Mouse (Mus musculus): ENCODE data around the gene Ltbp4. TPM values are rescaled to one million over a fixed set of nuclear protein-coding genes. Genes with fewer than 3 reads are reported as not detected.

Ltbp4 gene
- polyA plus RNA-seq, 1 experiment from 2014 or later = 63.5 TPM

DNA sequence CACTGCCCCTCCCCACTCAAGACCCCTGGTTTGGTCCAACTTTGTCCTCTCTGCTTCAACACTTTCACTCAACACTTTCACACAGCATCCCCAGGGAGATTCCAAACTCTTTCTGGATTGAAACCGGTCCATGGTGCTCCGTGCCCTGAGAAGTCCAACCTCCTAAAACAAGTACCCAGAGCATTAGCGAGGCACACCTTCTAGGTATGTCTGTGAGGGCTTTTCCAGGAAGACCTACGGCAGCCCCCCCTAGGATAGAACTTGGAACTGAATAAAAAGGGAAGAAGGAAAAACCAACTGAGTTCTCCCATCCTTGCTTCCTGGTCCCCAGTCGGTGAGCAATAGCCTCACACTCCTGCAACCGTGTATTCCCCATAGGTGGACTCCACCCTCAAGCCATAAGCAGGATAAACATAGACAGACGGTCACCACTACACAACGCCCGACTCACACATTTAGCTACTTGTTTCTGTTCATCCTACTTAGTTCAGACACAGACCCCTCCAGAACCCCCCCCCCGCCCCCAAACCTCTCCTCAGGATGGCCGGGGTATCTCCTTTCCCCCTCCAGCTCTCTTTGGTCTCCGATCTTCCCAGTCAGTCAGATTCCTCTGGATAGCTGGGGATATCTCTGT, 25.7 kb downstream of the Ltbp4 start:
- H3K9me3 ChIP-seq (replicated peaks; ENCODE audit: control insufficient read depth, low read length) = peaks cover 12% of the 10 kb centered on the region
- no peak overlapping the region for H3K9ac ChIP-seq (ENCODE audit: low read length)
- ATAC-seq (replicated peaks; ENCODE audit: extremely low read depth, insufficient read depth, low FRiP score) = no peak
- H3K27ac ChIP-seq (ENCODE audit: low read length) = no peak overlapping the region
- H3K36me3 ChIP-seq (ENCODE audit: control insufficient read depth, insufficient read depth) = peaks cover 11% of the 10 kb centered on the region
- WGBS = 84% methylated on average over 12 of the region's 12 CpGs
- 0 out of 2 replicates have a peak, but pooled peaks cover 2% of the 10 kb centered on the region for H3K27me3 ChIP-seq (ENCODE audit: control insufficient read depth, insufficient read depth, low read length)
- no peak overlapping the region for H3K4me3 ChIP-seq (ENCODE audit: low read length)
- peaks cover 9% of the 10 kb centered on the region for H3K4me1 ChIP-seq (ENCODE audit: control insufficient read depth, insufficient read depth, low read length)
- H3K4me2 ChIP-seq (ENCODE audit: low read depth, low read length) = no peak overlapping the region

- no peak for ATAC-seq (replicated peaks; ENCODE audit: extremely low read depth, insufficient read depth, low FRiP score)
- no peak overlapping the region for H3K9ac ChIP-seq (ENCODE audit: low read length)
- peaks cover 9% of the 10 kb centered on the region for H3K4me1 ChIP-seq (ENCODE audit: control insufficient read depth, insufficient read depth, low read length)
- H3K4me2 ChIP-seq (ENCODE audit: low read depth, low read length) = peak overlapping the region; percentile 62; the same call in 1 of the 2 replicates
- no peak overlapping the region; the same call in 1 of the 2 replicates for H3K4me3 ChIP-seq (ENCODE audit: low read length)
- H3K36me3 ChIP-seq (ENCODE audit: control insufficient read depth, insufficient read depth) = peaks cover 9% of the 10 kb centered on the region
- H3K27ac ChIP-seq (ENCODE audit: low read length) = no peak overlapping the region
- H3K9me3 ChIP-seq (replicated peaks; ENCODE audit: control insufficient read depth, low read length) = peaks cover 12% of the 10 kb centered on the region
- 0 out of 2 replicates have a peak, but pooled peaks cover 2% of the 10 kb centered on the region for H3K27me3 ChIP-seq (ENCODE audit: control insufficient read depth, insufficient read depth, low read length)
- 45% methylated on average over 8 of the region's 8 CpGs for WGBS
Measured at GRCm38 (mm10) chr7:27310996-27311535, 26.4 kb downstream of the Ltbp4 start.

GRCm38 (mm10) chr7:27310306-27310705, 27.2 kb downstream of the Ltbp4 start:
- Histone ChIP-seq H3K27ac (ENCODE audit: low read length) (no peak overlapping the region), H3K9me3 (replicated peaks; ENCODE audit: control insufficient read depth, low read length) (peaks cover 12% of the 10 kb centered on the region)
- ATAC-seq (replicated peaks; ENCODE audit: extremely low read depth, insufficient read depth, low FRiP score) = peak; percentile 79

GRCm38 (mm10) chr7:27309832-27310231, 27.7 kb downstream of the Ltbp4 start:
- Histone ChIP-seq H3K4me1 (ENCODE audit: control insufficient read depth, insufficient read depth, low read length) (peaks cover 9% of the 10 kb centered on the region), H3K4me3 (ENCODE audit: low read length) (no peak overlapping the region), H3K9ac (ENCODE audit: low read length) (no peak overlapping the region), H3K9me3 (replicated peaks; ENCODE audit: control insufficient read depth, low read length) (peaks cover 12% of the 10 kb centered on the region), H3K36me3 (ENCODE audit: control insufficient read depth, insufficient read depth) (peaks cover 9% of the 10 kb centered on the region), H3K4me2 (ENCODE audit: low read depth, low read length) (no peak overlapping the region; the same call in 1 of the 2 replicates), H3K27ac (ENCODE audit: low read length) (no peak overlapping the region), H3K27me3 (ENCODE audit: control insufficient read depth, insufficient read depth, low read length) (peaks cover 6% of the 10 kb centered on the region; the same call in 1 of the 2 replicates)
- no peak for ATAC-seq (replicated peaks; ENCODE audit: extremely low read depth, insufficient read depth, low FRiP score)
- WGBS = 54% methylated on average over 3 of the region's 3 CpGs

More at GRCm38 (mm10) chr7:27310306-27310705, 27.2 kb downstream of the Ltbp4 start:
- Histone ChIP-seq H3K4me2 (ENCODE audit: low read depth, low read length) (peak overlapping the region; percentile 62), H3K36me3 (ENCODE audit: control insufficient read depth, insufficient read depth) (peaks cover 9% of the 10 kb centered on the region), H3K4me3 (ENCODE audit: low read length) (peak overlapping the region; percentile 33), H3K27me3 (ENCODE audit: control insufficient read depth, insufficient read depth, low read length) (peaks cover 5% of the 10 kb centered on the region; the same call in 1 of the 2 replicates), H3K9ac (ENCODE audit: low read length) (peak overlapping the region; percentile 13; the same call in 1 of the 2 replicates), H3K4me1 (ENCODE audit: control insufficient read depth, insufficient read depth, low read length) (peaks cover 9% of the 10 kb centered on the region)
- WGBS = 15% methylated on average over 17 of the region's 17 CpGs

DNA sequence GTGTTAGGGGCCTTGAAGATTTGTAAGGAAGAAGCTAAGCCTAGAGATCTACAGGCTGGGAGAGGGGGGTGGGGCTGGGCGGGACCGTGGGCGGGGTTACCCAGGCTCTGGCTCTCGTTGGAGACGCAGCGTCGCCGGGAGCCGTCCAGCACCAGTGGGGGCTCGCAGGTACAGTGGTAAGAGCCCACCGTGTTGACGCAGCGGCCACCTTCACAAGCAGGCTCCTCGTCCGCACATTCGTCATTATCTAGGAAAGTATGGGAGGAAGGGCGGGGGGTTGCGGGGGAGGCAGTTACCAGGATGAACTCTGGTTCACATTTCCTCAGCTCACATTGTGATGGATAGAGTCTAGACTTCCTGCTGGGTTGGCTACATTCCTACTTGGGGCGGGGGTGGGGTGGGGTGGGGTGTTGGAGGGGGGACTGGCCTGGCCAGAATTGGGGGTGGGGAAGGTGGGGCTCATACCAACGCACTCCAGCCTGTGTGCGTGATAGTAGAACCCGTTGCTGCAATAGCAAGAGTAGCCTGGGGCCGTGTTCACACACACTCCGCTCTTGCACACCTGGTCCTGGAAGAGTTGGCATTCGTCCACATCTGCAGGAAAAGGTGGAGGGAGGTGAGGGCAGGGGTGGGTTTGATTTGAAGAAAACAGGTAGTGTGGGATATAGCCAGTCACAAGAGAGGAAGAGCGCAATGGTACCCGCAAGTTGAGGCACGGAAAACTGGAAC, 28.5 kb downstream of the Ltbp4 start:
- WGBS = 14% methylated on average over 28 of the region's 28 CpGs
- peaks cover 9% of the 10 kb centered on the region for H3K4me1 ChIP-seq (ENCODE audit: control insufficient read depth, insufficient read depth, low read length)
- no peak for ATAC-seq (replicated peaks; ENCODE audit: extremely low read depth, insufficient read depth, low FRiP score)
- no peak overlapping the region for H3K27ac ChIP-seq (ENCODE audit: low read length)
- no peak overlapping the region for H3K9ac ChIP-seq (ENCODE audit: low read length)
- peaks cover 4% of the 10 kb centered on the region; the same call in 1 of the 2 replicates for H3K36me3 ChIP-seq (ENCODE audit: control insufficient read depth, insufficient read depth)
- peak overlapping the region; percentile 56 for H3K4me2 ChIP-seq (ENCODE audit: low read depth, low read length)
- H3K9me3 ChIP-seq (replicated peaks; ENCODE audit: control insufficient read depth, low read length) = peaks cover 5% of the 10 kb centered on the region
- peak overlapping the region; percentile 39 for H3K4me3 ChIP-seq (ENCODE audit: low read length)
- H3K27me3 ChIP-seq (ENCODE audit: control insufficient read depth, insufficient read depth, low read length) = peaks cover 6% of the 10 kb centered on the region; the same call in 1 of the 2 replicates

DNA sequence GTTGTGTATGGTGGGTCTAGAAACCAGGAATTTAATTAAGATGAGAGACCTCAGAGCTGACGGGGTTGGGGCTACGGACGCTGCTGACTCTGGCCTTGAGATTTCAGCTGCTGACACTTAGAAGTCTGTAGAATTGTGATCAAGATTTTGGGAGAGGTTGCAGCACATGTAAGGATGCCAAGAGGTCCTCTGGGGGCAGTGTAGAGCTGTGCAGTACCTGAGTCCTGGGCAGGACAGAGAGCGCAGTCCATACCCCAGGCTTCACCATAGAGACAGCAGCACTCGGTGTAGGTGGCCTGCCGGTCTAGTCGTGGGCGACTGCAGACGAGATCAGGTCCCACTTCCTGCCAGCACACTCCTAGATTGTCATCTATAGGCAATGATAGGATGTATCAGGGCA, 29.9 kb downstream of the Ltbp4 start:
- Histone ChIP-seq H3K9me3 (replicated peaks; ENCODE audit: control insufficient read depth, low read length) (no peaks in the 10 kb centered on the region), H3K27me3 (ENCODE audit: control insufficient read depth, insufficient read depth, low read length) (peaks cover 6% of the 10 kb centered on the region), H3K4me1 (ENCODE audit: control insufficient read depth, insufficient read depth, low read length) (peaks cover 9% of the 10 kb centered on the region), H3K36me3 (ENCODE audit: control insufficient read depth, insufficient read depth) (no peaks in the 10 kb centered on the region), H3K27ac (ENCODE audit: low read length) (no peak overlapping the region), H3K4me3 (ENCODE audit: low read length) (no peak overlapping the region), H3K9ac (ENCODE audit: low read length) (no peak overlapping the region), H3K4me2 (ENCODE audit: low read depth, low read length) (no peak overlapping the region)
- WGBS = 62% methylated on average over 9 of the region's 9 CpGs
- ATAC-seq (replicated peaks; ENCODE audit: extremely low read depth, insufficient read depth, low FRiP score) = no peak

DNA sequence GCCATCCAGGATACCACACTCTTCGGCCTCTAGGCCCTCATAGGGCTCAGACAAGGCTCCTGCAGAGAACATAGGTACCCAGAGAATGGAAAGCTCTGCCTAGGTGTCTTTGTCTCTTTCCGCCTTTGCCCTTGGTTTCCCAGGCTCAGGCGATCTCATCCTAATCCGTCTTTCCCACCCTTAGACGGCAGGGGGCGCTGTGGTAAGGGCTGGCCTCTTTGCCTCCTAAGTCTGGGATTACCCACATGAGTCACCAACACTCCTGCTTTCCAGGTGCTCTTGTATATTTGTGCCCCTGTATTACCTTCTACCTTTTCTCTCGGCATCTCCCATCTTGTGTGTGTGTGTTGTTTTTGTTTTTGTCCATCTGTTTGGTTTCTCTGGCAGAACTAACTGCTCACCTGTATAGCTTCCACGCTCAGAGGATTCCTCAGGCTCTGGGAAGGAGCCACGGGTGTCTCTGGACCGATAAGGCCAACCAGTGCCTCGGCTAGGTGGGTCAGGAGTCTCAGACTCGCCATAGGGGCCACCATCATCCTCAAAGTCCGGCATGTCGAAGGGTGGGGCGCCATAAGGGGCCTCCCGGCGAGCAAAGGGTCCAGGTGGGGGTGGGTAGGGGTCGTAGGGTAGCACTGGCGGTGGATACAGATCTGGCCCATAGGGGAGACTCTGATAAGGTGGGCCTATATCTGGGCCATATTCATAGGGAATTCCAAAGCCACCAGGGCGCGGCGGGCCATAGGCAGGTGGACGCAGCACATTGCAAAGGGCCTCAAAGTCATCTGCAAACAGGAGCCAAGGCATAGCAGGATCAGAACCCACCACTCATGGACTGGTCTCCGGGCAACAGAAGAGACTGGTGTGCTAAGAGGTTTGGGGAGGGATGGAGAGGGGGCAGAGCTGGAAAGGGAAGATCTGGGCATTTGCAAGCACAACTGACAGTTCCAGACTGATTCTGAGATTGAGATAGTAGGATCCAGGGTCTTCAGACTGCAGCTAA, 31.0 kb downstream of the Ltbp4 start:
- WGBS = 71% methylated on average over 24 of the region's 24 CpGs
- Histone ChIP-seq H3K9me3 (replicated peaks; ENCODE audit: control insufficient read depth, low read length) (no peaks in the 10 kb centered on the region), H3K9ac (ENCODE audit: low read length) (no peak overlapping the region), H3K27me3 (ENCODE audit: control insufficient read depth, insufficient read depth, low read length) (peaks cover 6% of the 10 kb centered on the region), H3K36me3 (ENCODE audit: control insufficient read depth, insufficient read depth) (no peaks in the 10 kb centered on the region), H3K27ac (ENCODE audit: low read length) (no peak overlapping the region), H3K4me3 (ENCODE audit: low read length) (no peak overlapping the region), H3K4me1 (ENCODE audit: control insufficient read depth, insufficient read depth, low read length) (peaks cover 9% of the 10 kb centered on the region), H3K4me2 (ENCODE audit: low read depth, low read length) (no peak overlapping the region)
- ATAC-seq (replicated peaks; ENCODE audit: extremely low read depth, insufficient read depth, low FRiP score) = no peak

DNA sequence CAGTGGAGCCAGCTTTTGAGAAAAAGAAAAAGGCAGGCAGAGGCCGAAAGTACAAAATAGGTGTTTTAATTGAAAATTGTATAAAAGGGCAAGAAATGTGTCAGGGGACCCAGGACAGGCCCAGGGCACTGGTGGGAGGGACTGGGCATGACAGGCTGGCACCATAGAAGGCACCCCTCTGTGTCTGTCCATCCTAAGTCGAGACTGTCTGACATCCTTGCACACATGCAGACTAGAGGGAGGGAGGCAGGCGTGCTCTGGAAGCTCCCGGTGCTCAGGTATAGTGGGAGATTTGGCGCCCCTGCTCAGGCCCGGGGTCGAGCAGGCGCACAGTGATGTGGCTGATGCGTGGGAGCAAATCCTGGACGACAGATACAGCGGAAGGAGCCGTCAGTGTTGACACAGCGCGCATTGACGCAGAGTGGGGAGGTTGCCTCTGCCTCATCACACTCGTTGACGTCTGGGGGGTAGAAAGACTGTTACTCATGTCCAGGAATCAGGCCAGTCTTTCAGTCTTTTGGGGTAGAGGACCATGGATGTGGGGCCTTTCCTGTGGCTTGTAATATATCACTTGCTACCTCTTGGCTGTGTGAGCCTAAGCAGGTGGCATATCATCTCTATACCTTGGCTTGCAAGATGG, 32.3 kb downstream of the Ltbp4 start:
- no peak for ATAC-seq (replicated peaks; ENCODE audit: extremely low read depth, insufficient read depth, low FRiP score)
- peaks cover 6% of the 10 kb centered on the region for H3K27me3 ChIP-seq (ENCODE audit: control insufficient read depth, insufficient read depth, low read length)
- WGBS = 71% methylated on average over 17 of the region's 17 CpGs

More for the DNA sequence above, 32.3 kb downstream of the Ltbp4 start:
- Histone ChIP-seq H3K9ac (ENCODE audit: low read length) (no peak overlapping the region), H3K27ac (ENCODE audit: low read length) (no peak overlapping the region), H3K4me1 (ENCODE audit: control insufficient read depth, insufficient read depth, low read length) (peaks cover 6% of the 10 kb centered on the region), H3K36me3 (ENCODE audit: control insufficient read depth, insufficient read depth) (no peaks in the 10 kb centered on the region), H3K4me3 (ENCODE audit: low read length) (no peak overlapping the region), H3K9me3 (replicated peaks; ENCODE audit: control insufficient read depth, low read length) (no peaks in the 10 kb centered on the region), H3K4me2 (ENCODE audit: low read depth, low read length) (no peak overlapping the region)
